27 mouse cellular contexts compared by ENCODE assay signal in genomic region chr17:73473012-73473411, GRCm38 (mm10).
"Had no signal": no experiment of that assay in that cellular context is flagged by ENCODE, and none has a peak within 500 bp of the region (broad histone marks: within the 10 kb centered on the region; RNA-seq: fewer than 3 reads in every experiment).

No protein-coding gene starts in this region.

- H3K4me3 ChIP-seq: heart, adult 2 months; heart, embryonic 13.5 days; heart, embryonic 15.5 days; hindbrain, embryonic 13.5 days; hindbrain, embryonic 15.5 days; kidney, embryonic 15.5 days; limb, embryonic 13.5 days; limb, embryonic 15.5 days; liver, embryonic 12.5 days had no signal

- DNase-seq: gastrocnemius, postnatal 14 days; gastrocnemius, postnatal 36 days; heart, adult 11 months; heart, adult 2 months; heart, postnatal 14 days; heart, postnatal 36 days; kidney, adult 11 months; kidney, adult 2 months; kidney, adult 9 months; kidney, postnatal 14 days; kidney, postnatal 36 days; layer of hippocampus, adult 9-11 months; layer of hippocampus, postnatal 36 days; left cerebral cortex, postnatal 4 days had no signal

- H3K9ac ChIP-seq: heart, embryonic 13.5 days; heart, embryonic 15.5 days; hindbrain, embryonic 13.5 days; hindbrain, embryonic 15.5 days; kidney, embryonic 15.5 days; limb, embryonic 13.5 days; limb, embryonic 15.5 days; liver, embryonic 12.5 days; liver, embryonic 14.5 days had no signal

- H3K36me3 ChIP-seq: heart, embryonic 13.5 days; heart, embryonic 15.5 days; hindbrain, embryonic 13.5 days; hindbrain, embryonic 15.5 days; kidney, embryonic 15.5 days; limb, embryonic 13.5 days; limb, embryonic 15.5 days; liver, embryonic 12.5 days had no signal

- ATAC-seq: hindbrain, postnatal 0 days; intestine, embryonic 16.5 days; liver, embryonic 12.5 days had no signal

- H3K4me1 ChIP-seq: heart, embryonic 13.5 days; heart, embryonic 15.5 days; kidney, embryonic 15.5 days; limb, embryonic 13.5 days; limb, embryonic 15.5 days; liver, embryonic 12.5 days had no signal

- H3K9me3 ChIP-seq: heart, embryonic 13.5 days; heart, embryonic 15.5 days; hindbrain, embryonic 13.5 days; hindbrain, embryonic 15.5 days; kidney, embryonic 15.5 days; limb, embryonic 13.5 days; limb, embryonic 15.5 days; liver, embryonic 12.5 days had no signal

- H3K27ac ChIP-seq: heart, adult 2 months; heart, embryonic 13.5 days; heart, embryonic 15.5 days; hindbrain, embryonic 15.5 days; hindbrain, postnatal 0 days; kidney, embryonic 15.5 days; kidney, postnatal 0 days; limb, embryonic 13.5 days; limb, embryonic 15.5 days; liver, embryonic 12.5 days; liver, embryonic 14.5 days had no signal

- H3K4me2 ChIP-seq: heart, embryonic 11.5 days; heart, embryonic 13.5 days; heart, embryonic 15.5 days; hindbrain, embryonic 13.5 days; hindbrain, embryonic 15.5 days; kidney, embryonic 15.5 days; limb, embryonic 13.5 days; limb, embryonic 15.5 days; liver, embryonic 12.5 days had no signal

- H3K27me3 ChIP-seq: heart, embryonic 15.5 days; hindbrain, embryonic 13.5 days; hindbrain, embryonic 15.5 days; kidney, embryonic 15.5 days; limb, embryonic 13.5 days; limb, embryonic 15.5 days; liver, embryonic 12.5 days had no signal
